Mouse (Mus musculus): Measurements from ENCODE around the gene Cbfa2t2. TPM values are rescaled to one million over a fixed set of nuclear protein-coding genes. Genes with fewer than 3 reads are reported as not detected.
A peak's percentile ranks its signal among the peaks of the same experiment; 100 is the strongest.

Gene Cbfa2t2
- polyA plus RNA-seq, 1 experiment from 2014 or later: 10.3 TPM

GRCm38 (mm10) chr2:154436076-154436457 lies 214 bp upstream of the Cbfa2t2 start:
- H3K4me2 ChIP-seq (replicated peaks; ENCODE audit: low read depth): peak overlapping the region; percentile 46
- peak overlapping the region; percentile 84 for H3K4me3 ChIP-seq (ENCODE audit: low read depth, low read length)
- H3K4me1 ChIP-seq (replicated peaks; ENCODE audit: control insufficient read depth, insufficient read depth): no peaks in the 10 kb centered on the region; the same call in 1 of the 2 replicates
- TF ChIP-seq EP300 (optimal IDR thresholded peaks at IDR 0.05) (no peak), CTCF (IDR thresholded peaks at IDR 0.05; ENCODE audit: low read depth) (peak; percentile 43)
- H3K27me3 ChIP-seq (ENCODE audit: control insufficient read depth, insufficient read depth, low read length): no peaks in the 10 kb centered on the region
- peak; percentile 100 for ATAC-seq (ENCODE audit: low FRiP score, low TSS enrichment)
- H3K9me3 ChIP-seq (ENCODE audit: control insufficient read depth, low read length): no peaks in the 10 kb centered on the region
- WGBS: under 1% methylated on average over 42 of the region's 44 CpGs
- H3K27ac ChIP-seq (replicated peaks): peak overlapping the region; percentile 94
- no peaks in the 10 kb centered on the region for H3K36me3 ChIP-seq (ENCODE audit: control insufficient read depth, insufficient read depth, low read length)
- DNase-seq (ENCODE audit: low spot score): peak; percentile 99
- H3K9ac ChIP-seq (ENCODE audit: low read length): peak overlapping the region; percentile 96

GRCm38 (mm10) chr2:154437191-154437527 lies 878 bp downstream of the Cbfa2t2 start:
- H3K4me3 ChIP-seq (ENCODE audit: low read depth, low read length): peak overlapping the region; percentile 84
- 5% methylated on average over 7 of the region's 7 CpGs for WGBS
- peak overlapping the region; percentile 94 for H3K27ac ChIP-seq (replicated peaks)
- no peaks in the 10 kb centered on the region for H3K27me3 ChIP-seq (ENCODE audit: control insufficient read depth, insufficient read depth, low read length)
- no peaks in the 10 kb centered on the region; the same call in 1 of the 2 replicates for H3K4me1 ChIP-seq (replicated peaks; ENCODE audit: control insufficient read depth, insufficient read depth)
- no peaks in the 10 kb centered on the region for H3K36me3 ChIP-seq (ENCODE audit: control insufficient read depth, insufficient read depth, low read length)
- ATAC-seq (ENCODE audit: low FRiP score, low TSS enrichment): no peak
- no peak for DNase-seq (ENCODE audit: low spot score)
- H3K9ac ChIP-seq (ENCODE audit: low read length): peak overlapping the region; percentile 96
- H3K4me2 ChIP-seq (replicated peaks; ENCODE audit: low read depth): peak overlapping the region; percentile 66
- TF ChIP-seq CTCF (IDR thresholded peaks at IDR 0.05; ENCODE audit: low read depth) (no peak), EP300 (optimal IDR thresholded peaks at IDR 0.05) (no peak)
- no peaks in the 10 kb centered on the region for H3K9me3 ChIP-seq (ENCODE audit: control insufficient read depth, low read length)

GRCm38 (mm10) chr2:154440453-154440852 lies 4.2 kb downstream of the Cbfa2t2 start:
- Histone ChIP-seq H3K9ac (ENCODE audit: low read length) (no peak overlapping the region), H3K36me3 (ENCODE audit: control insufficient read depth, insufficient read depth, low read length) (no peaks in the 10 kb centered on the region), H3K27me3 (ENCODE audit: control insufficient read depth, insufficient read depth, low read length) (no peaks in the 10 kb centered on the region), H3K4me2 (replicated peaks; ENCODE audit: low read depth) (no peak overlapping the region), H3K4me1 (replicated peaks; ENCODE audit: control insufficient read depth, insufficient read depth) (no peaks in the 10 kb centered on the region; the same call in 1 of the 2 replicates), H3K4me3 (ENCODE audit: low read depth, low read length) (no peak overlapping the region), H3K9me3 (ENCODE audit: control insufficient read depth, low read length) (no peaks in the 10 kb centered on the region), H3K27ac (replicated peaks) (no peak overlapping the region)
- no peak for TF ChIP-seq EP300 (optimal IDR thresholded peaks at IDR 0.05)
- no peak for TF ChIP-seq CTCF (IDR thresholded peaks at IDR 0.05; ENCODE audit: low read depth)
- ATAC-seq (ENCODE audit: low FRiP score, low TSS enrichment): no peak
- no peak for DNase-seq (ENCODE audit: low spot score)

GRCm38 (mm10) chr2:154447821-154448220 lies 11.5 kb downstream of the Cbfa2t2 start:
- ATAC-seq (ENCODE audit: low FRiP score, low TSS enrichment) (no peak), DNase-seq (ENCODE audit: low spot score) (no peak)
- Histone ChIP-seq H3K9ac (ENCODE audit: low read length) (no peak overlapping the region), H3K27me3 (ENCODE audit: control insufficient read depth, insufficient read depth, low read length) (no peaks in the 10 kb centered on the region), H3K36me3 (ENCODE audit: control insufficient read depth, insufficient read depth, low read length) (no peaks in the 10 kb centered on the region), H3K4me1 (replicated peaks; ENCODE audit: control insufficient read depth, insufficient read depth) (no peaks in the 10 kb centered on the region), H3K9me3 (ENCODE audit: control insufficient read depth, low read length) (no peaks in the 10 kb centered on the region), H3K4me3 (ENCODE audit: low read depth, low read length) (no peak overlapping the region), H3K27ac (replicated peaks) (no peak overlapping the region), H3K4me2 (replicated peaks; ENCODE audit: low read depth) (no peak overlapping the region)
- WGBS: 96% methylated on average over 8 of the region's 8 CpGs
- TF ChIP-seq EP300 (optimal IDR thresholded peaks at IDR 0.05) (no peak), CTCF (IDR thresholded peaks at IDR 0.05; ENCODE audit: low read depth) (no peak)

GRCm38 (mm10) chr2:154448633-154449032 lies 12.4 kb downstream of the Cbfa2t2 start:
- Histone ChIP-seq H3K4me1 (replicated peaks; ENCODE audit: control insufficient read depth, insufficient read depth) (no peaks in the 10 kb centered on the region), H3K4me3 (ENCODE audit: low read depth, low read length) (no peak overlapping the region), H3K9me3 (ENCODE audit: control insufficient read depth, low read length) (no peaks in the 10 kb centered on the region), H3K4me2 (replicated peaks; ENCODE audit: low read depth) (no peak overlapping the region), H3K27ac (replicated peaks) (no peak overlapping the region), H3K27me3 (ENCODE audit: control insufficient read depth, insufficient read depth, low read length) (no peaks in the 10 kb centered on the region), H3K9ac (ENCODE audit: low read length) (no peak overlapping the region), H3K36me3 (ENCODE audit: control insufficient read depth, insufficient read depth, low read length) (no peaks in the 10 kb centered on the region)
- no peak for TF ChIP-seq CTCF (IDR thresholded peaks at IDR 0.05; ENCODE audit: low read depth)
- no peak for TF ChIP-seq EP300 (optimal IDR thresholded peaks at IDR 0.05)
- DNase-seq (ENCODE audit: low spot score) (no peak), ATAC-seq (ENCODE audit: low FRiP score, low TSS enrichment) (no peak)

GRCm38 (mm10) chr2:154452951-154453350 lies 16.7 kb downstream of the Cbfa2t2 start:
- H3K9ac ChIP-seq (ENCODE audit: low read length): no peak overlapping the region
- H3K4me3 ChIP-seq (ENCODE audit: low read depth, low read length): no peak overlapping the region
- no peak overlapping the region for H3K4me2 ChIP-seq (replicated peaks; ENCODE audit: low read depth)
- no peak for ATAC-seq (ENCODE audit: low FRiP score, low TSS enrichment)
- H3K4me1 ChIP-seq (replicated peaks; ENCODE audit: control insufficient read depth, insufficient read depth): no peaks in the 10 kb centered on the region
- no peaks in the 10 kb centered on the region for H3K36me3 ChIP-seq (ENCODE audit: control insufficient read depth, insufficient read depth, low read length)
- H3K27ac ChIP-seq (replicated peaks): no peak overlapping the region
- WGBS: 88% methylated on average over 2 of the region's 2 CpGs
- H3K27me3 ChIP-seq (ENCODE audit: control insufficient read depth, insufficient read depth, low read length): no peaks in the 10 kb centered on the region
- no peaks in the 10 kb centered on the region for H3K9me3 ChIP-seq (ENCODE audit: control insufficient read depth, low read length)
- DNase-seq (ENCODE audit: low spot score): no peak
- peak; percentile 47 for TF ChIP-seq CTCF (IDR thresholded peaks at IDR 0.05; ENCODE audit: low read depth)
- no peak for TF ChIP-seq EP300 (optimal IDR thresholded peaks at IDR 0.05)

Data from stomach, postnatal 0 days (tissue).